Mouse (Mus musculus): ENCODE results near the gene Ankrd33b. TPM values are rescaled to one million over a fixed set of nuclear protein-coding genes. Genes with fewer than 3 reads are reported as not detected.
A peak's percentile ranks its signal among the peaks of the same experiment; 100 is the strongest.

Ankrd33b gene
- polyA plus RNA-seq, 1 experiment from 2014 or later: 3.5 TPM

GRCm38 (mm10) chr15:31261094-31261493 is 106.4 kb downstream of the Ankrd33b start:
- no peak overlapping the region for H3K9ac ChIP-seq
- ATAC-seq (replicated peaks; ENCODE audit: insufficient number of reproducible peaks, insufficient read depth, low FRiP score, low read depth): no peak
- H3K4me2 ChIP-seq: no peak overlapping the region
- no peak overlapping the region for H3K4me3 ChIP-seq
- 77% methylated on average over 10 of the region's 10 CpGs for WGBS
- H3K27me3 ChIP-seq: no peaks in the 10 kb centered on the region
- H3K9me3 ChIP-seq (replicated peaks): no peaks in the 10 kb centered on the region
- 0 out of 2 replicates have a peak, but pooled peaks cover 13% of the 10 kb centered on the region for H3K4me1 ChIP-seq (replicated peaks)
- no peaks in the 10 kb centered on the region for H3K36me3 ChIP-seq
- H3K27ac ChIP-seq: no peak overlapping the region

GRCm38 (mm10) chr15:31258693-31259439 is 108.7 kb downstream of the Ankrd33b start:
- no peaks in the 10 kb centered on the region for H3K9me3 ChIP-seq (replicated peaks)
- WGBS: 72% methylated on average over 18 of the region's 18 CpGs
- no peak overlapping the region for H3K27ac ChIP-seq
- no peak for ATAC-seq (replicated peaks; ENCODE audit: insufficient number of reproducible peaks, insufficient read depth, low FRiP score, low read depth)
- H3K4me3 ChIP-seq: no peak overlapping the region
- H3K36me3 ChIP-seq: no peaks in the 10 kb centered on the region
- no peak overlapping the region for H3K9ac ChIP-seq
- H3K27me3 ChIP-seq: no peaks in the 10 kb centered on the region
- no peak overlapping the region for H3K4me2 ChIP-seq
- 0 out of 2 replicates have a peak, but pooled peaks cover 16% of the 10 kb centered on the region for H3K4me1 ChIP-seq (replicated peaks)

- Histone ChIP-seq H3K27me3 (no peaks in the 10 kb centered on the region), H3K36me3 (no peaks in the 10 kb centered on the region), H3K4me3 (no peak overlapping the region), H3K4me2 (no peak overlapping the region), H3K4me1 (replicated peaks) (peaks cover 17% of the 10 kb centered on the region), H3K9ac (no peak overlapping the region), H3K9me3 (replicated peaks) (no peaks in the 10 kb centered on the region), H3K27ac (no peak overlapping the region)
- WGBS: 67% methylated on average over 21 of the region's 21 CpGs
- no peak for ATAC-seq (replicated peaks; ENCODE audit: insufficient number of reproducible peaks, insufficient read depth, low FRiP score, low read depth)
Measured at GRCm38 (mm10) chr15:31258029-31258692, 109.4 kb downstream of the Ankrd33b start.

GRCm38 (mm10) chr15:31257329-31257728 is 110.2 kb downstream of the Ankrd33b start:
- ATAC-seq (replicated peaks; ENCODE audit: insufficient number of reproducible peaks, insufficient read depth, low FRiP score, low read depth): no peak
- no peak overlapping the region for H3K4me2 ChIP-seq
- peaks cover 25% of the 10 kb centered on the region for H3K4me1 ChIP-seq (replicated peaks)
- 76% methylated on average over 1 of the region's 1 CpGs for WGBS
- no peaks in the 10 kb centered on the region for H3K27me3 ChIP-seq
- H3K27ac ChIP-seq: no peak overlapping the region
- H3K9ac ChIP-seq: no peak overlapping the region
- no peaks in the 10 kb centered on the region for H3K9me3 ChIP-seq (replicated peaks)
- H3K4me3 ChIP-seq: no peak overlapping the region
- no peaks in the 10 kb centered on the region for H3K36me3 ChIP-seq

- no peak overlapping the region for H3K4me3 ChIP-seq
- H3K4me2 ChIP-seq: no peak overlapping the region
- no peaks in the 10 kb centered on the region for H3K27me3 ChIP-seq
- H3K36me3 ChIP-seq: no peaks in the 10 kb centered on the region
- 54% methylated on average over 6 of the region's 6 CpGs for whole genome bisulfite sequencing
- peaks cover 30% of the 10 kb centered on the region for H3K4me1 ChIP-seq (replicated peaks)
- 0 out of 2 replicates have a peak overlapping the region, but pooled peaks have one; percentile 3 for H3K27ac ChIP-seq
- peak; percentile 66; the same call in 1 of the 2 replicates for ATAC-seq (replicated peaks; ENCODE audit: insufficient number of reproducible peaks, insufficient read depth, low FRiP score, low read depth)
- H3K9me3 ChIP-seq (replicated peaks): no peaks in the 10 kb centered on the region
- no peak overlapping the region for H3K9ac ChIP-seq
Measured at GRCm38 (mm10) chr15:31255762-31256161, 111.8 kb downstream of the Ankrd33b start.

GRCm38 (mm10) chr15:31254939-31255535 is 112.5 kb downstream of the Ankrd33b start:
- no peak overlapping the region for H3K4me2 ChIP-seq
- 82% methylated on average over 9 of the region's 9 CpGs for WGBS
- no peak for ATAC-seq (replicated peaks; ENCODE audit: insufficient number of reproducible peaks, insufficient read depth, low FRiP score, low read depth)
- H3K9me3 ChIP-seq (replicated peaks): no peaks in the 10 kb centered on the region
- peaks cover 34% of the 10 kb centered on the region for H3K4me1 ChIP-seq (replicated peaks)
- no peak overlapping the region for H3K4me3 ChIP-seq
- H3K9ac ChIP-seq: no peak overlapping the region
- no peaks in the 10 kb centered on the region for H3K36me3 ChIP-seq
- no peaks in the 10 kb centered on the region for H3K27me3 ChIP-seq
- no peak overlapping the region for H3K27ac ChIP-seq

- no peak for ATAC-seq (replicated peaks; ENCODE audit: insufficient number of reproducible peaks, insufficient read depth, low FRiP score, low read depth)
- Histone ChIP-seq H3K36me3 (no peaks in the 10 kb centered on the region), H3K4me2 (no peak overlapping the region), H3K4me1 (replicated peaks) (peaks cover 34% of the 10 kb centered on the region), H3K9ac (no peak overlapping the region), H3K9me3 (replicated peaks) (no peaks in the 10 kb centered on the region), H3K4me3 (no peak overlapping the region), H3K27me3 (no peaks in the 10 kb centered on the region), H3K27ac (no peak overlapping the region)
- WGBS: 85% methylated on average over 4 of the region's 4 CpGs
Measured at GRCm38 (mm10) chr15:31253963-31254362, 113.6 kb downstream of the Ankrd33b start.

GRCm38 (mm10) chr15:31253380-31253779 is 114.1 kb downstream of the Ankrd33b start:
- Histone ChIP-seq H3K9ac (no peak overlapping the region), H3K27ac (no peak overlapping the region), H3K36me3 (no peaks in the 10 kb centered on the region), H3K4me2 (no peak overlapping the region), H3K9me3 (replicated peaks) (no peaks in the 10 kb centered on the region), H3K4me3 (no peak overlapping the region), H3K4me1 (replicated peaks) (peaks cover 36% of the 10 kb centered on the region), H3K27me3 (no peaks in the 10 kb centered on the region)
- 69% methylated on average over 8 of the region's 8 CpGs for WGBS
- ATAC-seq (replicated peaks; ENCODE audit: insufficient number of reproducible peaks, insufficient read depth, low FRiP score, low read depth): no peak

GRCm38 (mm10) chr15:31252590-31253311 is 114.8 kb downstream of the Ankrd33b start:
- Histone ChIP-seq H3K27ac (no peak overlapping the region), H3K9ac (no peak overlapping the region), H3K4me2 (no peak overlapping the region), H3K9me3 (replicated peaks) (no peaks in the 10 kb centered on the region), H3K27me3 (no peaks in the 10 kb centered on the region), H3K36me3 (no peaks in the 10 kb centered on the region), H3K4me3 (no peak overlapping the region), H3K4me1 (replicated peaks) (peaks cover 33% of the 10 kb centered on the region)
- WGBS: 47% methylated on average over 16 of the region's 16 CpGs
- no peak for ATAC-seq (replicated peaks; ENCODE audit: insufficient number of reproducible peaks, insufficient read depth, low FRiP score, low read depth)

- Histone ChIP-seq H3K9me3 (replicated peaks) (no peaks in the 10 kb centered on the region), H3K4me2 (no peak overlapping the region), H3K27me3 (no peaks in the 10 kb centered on the region), H3K4me1 (replicated peaks) (peaks cover 35% of the 10 kb centered on the region), H3K36me3 (no peaks in the 10 kb centered on the region), H3K9ac (no peak overlapping the region), H3K4me3 (no peak overlapping the region), H3K27ac (no peak overlapping the region)
- 86% methylated on average over 6 of the region's 6 CpGs for WGBS
- no peak for ATAC-seq (replicated peaks; ENCODE audit: insufficient number of reproducible peaks, insufficient read depth, low FRiP score, low read depth)
Measured at GRCm38 (mm10) chr15:31251189-31251588, 116.3 kb downstream of the Ankrd33b start.

- no peak overlapping the region for H3K9ac ChIP-seq
- peaks cover 36% of the 10 kb centered on the region for H3K4me1 ChIP-seq (replicated peaks)
- H3K4me3 ChIP-seq: no peak overlapping the region
- no peaks in the 10 kb centered on the region for H3K36me3 ChIP-seq
- no peaks in the 10 kb centered on the region for H3K9me3 ChIP-seq (replicated peaks)
- H3K27ac ChIP-seq: no peak overlapping the region
- H3K4me2 ChIP-seq: no peak overlapping the region
- no peaks in the 10 kb centered on the region for H3K27me3 ChIP-seq
- 78% methylated on average over 3 of the region's 3 CpGs for WGBS
- no peak for ATAC-seq (replicated peaks; ENCODE audit: insufficient number of reproducible peaks, insufficient read depth, low FRiP score, low read depth)
Measured at GRCm38 (mm10) chr15:31250676-31251075, 116.8 kb downstream of the Ankrd33b start.

Measured in heart, embryonic 15.5 days (tissue).